Mouse (Mus musculus): ENCODE data around the gene Thbs1. TPM values are rescaled to one million over a fixed set of nuclear protein-coding genes. Genes with fewer than 3 reads are reported as not detected.

Gene Thbs1
- polyA plus RNA-seq, 1 experiment from 2014 or later: 78.6 TPM

GRCm38 (mm10) chr2:118115647-118116046, 4.0 kb downstream of the Thbs1 start:
- Histone ChIP-seq H3K36me3 (peaks cover 13% of the 10 kb centered on the region), H3K4me2 (no peak overlapping the region), H3K4me1 (peaks cover 7% of the 10 kb centered on the region), H3K27ac (no peak overlapping the region), H3K9me3 (replicated peaks) (no peaks in the 10 kb centered on the region), H3K9ac (no peak overlapping the region), H3K27me3 (replicated peaks) (peaks cover 27% of the 10 kb centered on the region), H3K4me3 (no peak overlapping the region)
- WGBS (ENCODE audit: insufficient replicate concordance): 62% methylated on average over 7 of the region's 7 CpGs
- no peak for ATAC-seq

- Histone ChIP-seq H3K36me3 (peaks cover 16% of the 10 kb centered on the region), H3K27me3 (replicated peaks) (peaks cover 26% of the 10 kb centered on the region), H3K27ac (no peak overlapping the region), H3K4me3 (no peak overlapping the region), H3K4me1 (peaks cover 7% of the 10 kb centered on the region), H3K4me2 (no peak overlapping the region), H3K9me3 (replicated peaks) (no peaks in the 10 kb centered on the region), H3K9ac (no peak overlapping the region)
- ATAC-seq: no peak
- 59% methylated on average over 2 of the region's 2 CpGs for WGBS (ENCODE audit: insufficient replicate concordance)
Observed at GRCm38 (mm10) chr2:118116180-118116579, 4.5 kb downstream of the Thbs1 start.

- 50% methylated on average over 3 of the region's 3 CpGs for WGBS (ENCODE audit: insufficient replicate concordance)
- no peak overlapping the region for H3K27ac ChIP-seq
- H3K9me3 ChIP-seq (replicated peaks): no peaks in the 10 kb centered on the region
- no peak for ATAC-seq
- peaks cover 20% of the 10 kb centered on the region for H3K27me3 ChIP-seq (replicated peaks)
- H3K36me3 ChIP-seq: peaks cover 16% of the 10 kb centered on the region
- H3K4me1 ChIP-seq: peaks cover 7% of the 10 kb centered on the region
- H3K4me2 ChIP-seq: no peak overlapping the region
- H3K4me3 ChIP-seq: no peak overlapping the region
- no peak overlapping the region for H3K9ac ChIP-seq
Observed at GRCm38 (mm10) chr2:118116754-118117290, 5.1 kb downstream of the Thbs1 start.

GRCm38 (mm10) chr2:118117401-118117800, 5.7 kb downstream of the Thbs1 start:
- H3K4me1 ChIP-seq: peaks cover 1% of the 10 kb centered on the region; the same call in 1 of the 2 replicates
- peaks cover 14% of the 10 kb centered on the region for H3K27me3 ChIP-seq (replicated peaks)
- H3K9me3 ChIP-seq (replicated peaks): no peaks in the 10 kb centered on the region
- H3K27ac ChIP-seq: no peak overlapping the region
- no peak overlapping the region for H3K4me3 ChIP-seq
- no peak for ATAC-seq
- no peak overlapping the region for H3K4me2 ChIP-seq
- H3K9ac ChIP-seq: no peak overlapping the region
- 58% methylated on average over 11 of the region's 11 CpGs for WGBS (ENCODE audit: insufficient replicate concordance)
- H3K36me3 ChIP-seq: peaks cover 16% of the 10 kb centered on the region

- H3K27ac ChIP-seq: no peak overlapping the region
- H3K36me3 ChIP-seq: peaks cover 16% of the 10 kb centered on the region
- no peak for ATAC-seq
- no peaks in the 10 kb centered on the region for H3K4me1 ChIP-seq
- 59% methylated on average over 6 of the region's 6 CpGs for WGBS (ENCODE audit: insufficient replicate concordance)
- no peak overlapping the region for H3K9ac ChIP-seq
- peaks cover 8% of the 10 kb centered on the region for H3K27me3 ChIP-seq (replicated peaks)
- H3K4me2 ChIP-seq: no peak overlapping the region
- no peak overlapping the region for H3K4me3 ChIP-seq
- H3K9me3 ChIP-seq (replicated peaks): no peaks in the 10 kb centered on the region
Observed at GRCm38 (mm10) chr2:118118045-118118444, 6.4 kb downstream of the Thbs1 start.

GRCm38 (mm10) chr2:118118515-118118914, 6.8 kb downstream of the Thbs1 start:
- no peak for ATAC-seq
- Histone ChIP-seq H3K27ac (no peak overlapping the region), H3K9me3 (replicated peaks) (no peaks in the 10 kb centered on the region), H3K4me1 (no peaks in the 10 kb centered on the region), H3K4me3 (no peak overlapping the region), H3K27me3 (replicated peaks) (peaks cover 4% of the 10 kb centered on the region; the same call in 1 of the 2 replicates), H3K9ac (no peak overlapping the region), H3K36me3 (peaks cover 19% of the 10 kb centered on the region), H3K4me2 (no peak overlapping the region)
- 70% methylated on average over 7 of the region's 7 CpGs for WGBS (ENCODE audit: insufficient replicate concordance)

GRCm38 (mm10) chr2:118119684-118120083, 8.0 kb downstream of the Thbs1 start:
- no peak for ATAC-seq
- 81% methylated on average over 12 of the region's 12 CpGs for WGBS (ENCODE audit: insufficient replicate concordance)
- Histone ChIP-seq H3K9ac (no peak overlapping the region), H3K4me1 (no peaks in the 10 kb centered on the region), H3K27ac (no peak overlapping the region), H3K9me3 (replicated peaks) (no peaks in the 10 kb centered on the region), H3K4me3 (no peak overlapping the region), H3K36me3 (peaks cover 19% of the 10 kb centered on the region), H3K27me3 (replicated peaks) (0 out of 2 replicates have a peak, but pooled peaks cover 1% of the 10 kb centered on the region), H3K4me2 (no peak overlapping the region)

- Histone ChIP-seq H3K36me3 (peaks cover 19% of the 10 kb centered on the region), H3K27ac (no peak overlapping the region), H3K4me2 (no peak overlapping the region), H3K27me3 (replicated peaks) (no peaks in the 10 kb centered on the region), H3K4me3 (no peak overlapping the region), H3K9me3 (replicated peaks) (no peaks in the 10 kb centered on the region), H3K4me1 (no peaks in the 10 kb centered on the region), H3K9ac (no peak overlapping the region)
- ATAC-seq: no peak
- 85% methylated on average over 11 of the region's 11 CpGs for WGBS (ENCODE audit: insufficient replicate concordance)
Observed at GRCm38 (mm10) chr2:118120095-118120494, 8.4 kb downstream of the Thbs1 start.

- Histone ChIP-seq H3K9me3 (replicated peaks) (no peaks in the 10 kb centered on the region), H3K4me1 (no peaks in the 10 kb centered on the region), H3K4me3 (no peak overlapping the region), H3K4me2 (no peak overlapping the region), H3K36me3 (peaks cover 19% of the 10 kb centered on the region), H3K27ac (no peak overlapping the region), H3K27me3 (replicated peaks) (no peaks in the 10 kb centered on the region), H3K9ac (no peak overlapping the region)
- WGBS (ENCODE audit: insufficient replicate concordance): 83% methylated on average over 7 of the region's 7 CpGs
- no peak for ATAC-seq
Observed at GRCm38 (mm10) chr2:118120751-118121150, 9.1 kb downstream of the Thbs1 start.

- WGBS (ENCODE audit: insufficient replicate concordance): 74% methylated on average over 6 of the region's 6 CpGs
- no peak overlapping the region for H3K9ac ChIP-seq
- H3K27ac ChIP-seq: no peak overlapping the region
- H3K27me3 ChIP-seq (replicated peaks): no peaks in the 10 kb centered on the region
- H3K9me3 ChIP-seq (replicated peaks): no peaks in the 10 kb centered on the region
- ATAC-seq: no peak
- H3K36me3 ChIP-seq: peaks cover 19% of the 10 kb centered on the region
- H3K4me1 ChIP-seq: no peaks in the 10 kb centered on the region
- H3K4me3 ChIP-seq: no peak overlapping the region
- H3K4me2 ChIP-seq: no peak overlapping the region
Observed at GRCm38 (mm10) chr2:118122291-118122690, 10.6 kb downstream of the Thbs1 start.

- ATAC-seq: no peak
- Histone ChIP-seq H3K4me3 (no peak overlapping the region), H3K27me3 (replicated peaks) (no peaks in the 10 kb centered on the region), H3K4me2 (no peak overlapping the region), H3K9me3 (replicated peaks) (no peaks in the 10 kb centered on the region), H3K36me3 (peaks cover 19% of the 10 kb centered on the region), H3K9ac (no peak overlapping the region), H3K4me1 (no peaks in the 10 kb centered on the region), H3K27ac (no peak overlapping the region)
- WGBS (ENCODE audit: insufficient replicate concordance): 75% methylated on average over 9 of the region's 9 CpGs
Observed at GRCm38 (mm10) chr2:118123743-118124142, 12.1 kb downstream of the Thbs1 start.

GRCm38 (mm10) chr2:118124437-118124836, 12.8 kb downstream of the Thbs1 start:
- H3K9me3 ChIP-seq (replicated peaks): no peaks in the 10 kb centered on the region
- H3K27ac ChIP-seq: no peak overlapping the region
- ATAC-seq: no peak
- peaks cover 16% of the 10 kb centered on the region for H3K36me3 ChIP-seq
- no peaks in the 10 kb centered on the region for H3K27me3 ChIP-seq (replicated peaks)
- no peak overlapping the region for H3K4me2 ChIP-seq
- WGBS (ENCODE audit: insufficient replicate concordance): 78% methylated on average over 7 of the region's 7 CpGs
- H3K9ac ChIP-seq: no peak overlapping the region
- H3K4me1 ChIP-seq: no peaks in the 10 kb centered on the region
- H3K4me3 ChIP-seq: no peak overlapping the region

Measured in liver, embryonic 12.5 days (tissue).